ENCODE assay signal across 8 mouse cellular contexts in the genomic region with DNA sequence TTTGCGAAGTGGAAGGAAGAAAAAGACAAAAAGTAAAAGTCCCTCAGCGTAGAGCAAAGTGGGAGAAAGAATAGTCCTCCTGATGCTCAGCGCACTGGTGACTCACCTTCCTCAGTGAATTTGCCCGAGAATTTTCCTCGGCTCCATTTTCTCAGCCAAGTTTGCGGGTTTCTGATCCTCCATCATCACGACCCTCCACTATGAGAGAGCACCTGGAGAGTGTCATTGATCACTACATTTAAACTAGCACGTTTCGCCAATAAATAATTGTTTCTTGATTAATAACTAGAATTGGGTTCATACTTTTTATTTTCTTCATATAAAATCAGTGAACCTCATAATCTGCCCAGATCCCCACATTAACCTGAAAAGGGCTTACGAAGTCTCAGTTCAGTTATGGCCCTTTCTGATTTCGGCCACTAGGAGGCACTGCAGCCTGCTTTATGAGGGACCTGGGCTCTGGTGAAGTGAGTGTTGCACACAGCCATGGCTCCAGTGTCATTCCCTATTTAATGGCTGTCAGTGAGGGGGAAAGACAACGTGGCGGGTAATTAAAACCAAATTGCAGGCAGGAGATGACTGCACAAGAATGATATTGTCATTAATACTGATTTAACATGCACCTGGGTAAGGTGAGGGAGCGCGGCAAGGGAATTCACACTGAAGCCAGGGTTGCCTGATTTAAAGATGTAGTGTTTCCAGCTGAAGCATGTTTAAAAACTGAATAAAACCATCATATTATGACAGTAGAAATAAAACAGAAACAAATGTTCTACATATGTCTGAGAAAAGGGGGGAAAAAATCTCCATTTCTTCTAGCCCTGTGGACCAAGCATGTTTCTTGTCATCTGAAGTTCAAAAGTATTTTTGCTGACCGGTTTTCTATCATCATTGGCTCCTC.
DNase-seq lines count a peak whose midpoint lies in the region; ATAC-seq and TF ChIP-seq lines count a peak whose summit lies in the region.

No protein-coding gene starts in this region.

- no peaks in the 10 kb centered on the region for H3K4me1 ChIP-seq in embryonic facial prominence, embryonic 11.5 days (ENCODE audit: control insufficient read depth, insufficient read depth, low read length)
- H3K4me1 ChIP-seq in liver, adult 2 months (ENCODE audit: control insufficient read depth, insufficient read depth, low read length), result no peaks in the 10 kb centered on the region
- H3K4me1 ChIP-seq in neural tube, embryonic 12.5 days, result peaks cover 5% of the 10 kb centered on the region; the same call in 1 of the 2 replicates

- H3K36me3 ChIP-seq in embryonic facial prominence, embryonic 11.5 days (replicated peaks; ENCODE audit: control insufficient read depth, insufficient read depth, low read depth, low read length), result no peaks in the 10 kb centered on the region
- H3K36me3 ChIP-seq in liver, adult 2 months (ENCODE audit: control insufficient read depth, insufficient read depth, low read length), result no peaks in the 10 kb centered on the region
- H3K36me3 ChIP-seq in neural tube, embryonic 12.5 days, result no peaks in the 10 kb centered on the region

- H3K27ac ChIP-seq in embryonic facial prominence, embryonic 11.5 days (replicated peaks; ENCODE audit: low read depth, low read length), result no peak overlapping the region
- H3K27ac ChIP-seq in liver, adult 2 months (replicated peaks; ENCODE audit: insufficient read depth, low read depth, low read length), result no peak overlapping the region
- H3K27ac ChIP-seq in neural tube, embryonic 12.5 days, result no peak overlapping the region

- H3K27me3 ChIP-seq in embryonic facial prominence, embryonic 11.5 days (ENCODE audit: control insufficient read depth, insufficient read depth, low read length), result no peaks in the 10 kb centered on the region
- no peaks in the 10 kb centered on the region for H3K27me3 ChIP-seq in liver, adult 2 months (ENCODE audit: control insufficient read depth, insufficient read depth, low read length)
- H3K27me3 ChIP-seq in neural tube, embryonic 12.5 days (replicated peaks), result 0 out of 2 replicates have a peak, but pooled peaks cover 3% of the 10 kb centered on the region

- no peak overlapping the region for H3K4me2 ChIP-seq in embryonic facial prominence, embryonic 11.5 days (ENCODE audit: low read depth, low read length)
- H3K4me2 ChIP-seq in neural tube, embryonic 12.5 days (replicated peaks), result no peak overlapping the region

- 35% methylated on average over 16 of the region's 16 CpGs for WGBS in embryonic facial prominence, embryonic 11.5 days
- 37% methylated on average over 16 of the region's 16 CpGs for WGBS in liver, adult 2 months
- 38% methylated on average over 16 of the region's 16 CpGs for WGBS in neural tube, embryonic 12.5 days

- H3K9ac ChIP-seq in embryonic facial prominence, embryonic 11.5 days (replicated peaks; ENCODE audit: low read length), result no peak overlapping the region
- no peak overlapping the region for H3K9ac ChIP-seq in liver, adult 2 months (ENCODE audit: low read depth, low read length)
- no peak overlapping the region for H3K9ac ChIP-seq in neural tube, embryonic 12.5 days

- TF ChIP-seq POLR2A in liver, adult 2 months (IDR thresholded peaks at IDR 0.05; ENCODE audit: extremely low read depth, insufficient read depth, low read length), result no peak

- H3K9me3 ChIP-seq in embryonic facial prominence, embryonic 11.5 days (replicated peaks; ENCODE audit: control insufficient read depth, low read length), result no peaks in the 10 kb centered on the region
- no peaks in the 10 kb centered on the region for H3K9me3 ChIP-seq in neural tube, embryonic 12.5 days

- H3K4me3 ChIP-seq in embryonic facial prominence, embryonic 11.5 days (ENCODE audit: low read depth, low read length), result no peak overlapping the region
- H3K4me3 ChIP-seq in liver, adult 2 months (ENCODE audit: insufficient read depth, low read depth, low read length), result no peak overlapping the region
- H3K4me3 ChIP-seq in neural tube, embryonic 12.5 days, result no peak overlapping the region

- peak; percentile 83 for ATAC-seq in embryonic facial prominence, embryonic 11.5 days (replicated peaks; ENCODE audit: insufficient number of reproducible peaks, low FRiP score, low TSS enrichment, low read depth)
- peak; percentile 92 for ATAC-seq in neural tube, embryonic 12.5 days (ENCODE audit: low FRiP score, low read depth)

- DNase-seq in thymus, postnatal 0 days (ENCODE audit: low spot score), result peak; percentile 17
- no peak for DNase-seq in thymus, postnatal 10 days (ENCODE audit: low spot score in 2 of 2)
- peak; percentile 89 for DNase-seq in embryonic facial prominence, embryonic 11.5 days (ENCODE audit: low spot score)
- DNase-seq in heart, adult 9 months (ENCODE audit: low spot score in 2 of 2), result peak; percentile 15 to 37
- peak; percentile 90 for DNase-seq in kidney, postnatal 10 days
- peak; percentile 34 for DNase-seq in liver, adult 2 months (ENCODE audit: extremely low read depth, low read depth, low spot score)
- DNase-seq in urinary bladder, postnatal 10 days (ENCODE audit: low spot score), result peak; percentile 30

- TF ChIP-seq CTCF in liver, adult 2 months (IDR thresholded peaks at IDR 0.05; ENCODE audit: low read depth, low read length), result peak; percentile 92

- H3K79me2 ChIP-seq in liver, adult 2 months (ENCODE audit: control insufficient read depth, insufficient read depth, low read length), result no peaks in the 10 kb centered on the region

Comparison
In these comparisons a context has a peak if more than half of its experiments do, and no peak if none do; other contexts are left out.
1. DNase-seq: peak in thymus, postnatal 0 days (single experiment), embryonic facial prominence, embryonic 11.5 days (single experiment), heart, adult 9 months (2 of 2), kidney, postnatal 10 days (single experiment), liver, adult 2 months (single experiment) and urinary bladder, postnatal 10 days (single experiment); none in thymus, postnatal 10 days (0 of 2).